Mouse (Mus musculus): Measurements from ENCODE around the gene Spock1. TPM values are rescaled to one million over a fixed set of nuclear protein-coding genes. Genes with fewer than 3 reads are reported as not detected.
"Not testable (repeated sequence)": the region's sequence is repeated elsewhere in the genome, so short reads cannot be mapped to it uniquely, and the experiment has no call there.

Gene Spock1
- total RNA-seq, 2 experiments from 2014 or later: 0.48 to 0.72 TPM

- DNase-seq: no peak
Measured at GRCm38 (mm10) chr13:57484426-57485168, 423.5 kb downstream of the Spock1 start.

GRCm38 (mm10) chr13:57476700-57477099 lies 431.4 kb downstream of the Spock1 start:
- no peak for DNase-seq

GRCm38 (mm10) chr13:57474068-57474467 lies 434.1 kb downstream of the Spock1 start:
- no peak for DNase-seq

GRCm38 (mm10) chr13:57470922-57471321 lies 437.2 kb downstream of the Spock1 start:
- not testable (repeated sequence) for DNase-seq

- no peak for DNase-seq
Measured at GRCm38 (mm10) chr13:57459978-57460377, 448.2 kb downstream of the Spock1 start.

- no peak for DNase-seq
Measured at GRCm38 (mm10) chr13:57450189-57450821, 457.8 kb downstream of the Spock1 start.

- no peak for DNase-seq
Measured at GRCm38 (mm10) chr13:57448906-57449305, 459.2 kb downstream of the Spock1 start.

GRCm38 (mm10) chr13:57444977-57445376 lies 463.2 kb downstream of the Spock1 start:
- no peak for DNase-seq

- no peak for DNase-seq
Measured at GRCm38 (mm10) chr13:57440111-57440510, 468.0 kb downstream of the Spock1 start.

GRCm38 (mm10) chr13:57435726-57436220 lies 472.4 kb downstream of the Spock1 start:
- DNase-seq: no peak

- DNase-seq: no peak
Measured at GRCm38 (mm10) chr13:57433848-57434247, 474.3 kb downstream of the Spock1 start.

- no peak for DNase-seq
Measured at GRCm38 (mm10) chr13:57431815-57432214, 476.3 kb downstream of the Spock1 start.

- no peak for DNase-seq
Measured at GRCm38 (mm10) chr13:57428840-57429239, 479.3 kb downstream of the Spock1 start.

GRCm38 (mm10) chr13:57418781-57419180 lies 489.4 kb downstream of the Spock1 start:
- DNase-seq: no peak

- DNase-seq: no peak
Measured at GRCm38 (mm10) chr13:57414716-57415115, 493.4 kb downstream of the Spock1 start.

- DNase-seq: no peak
Measured at GRCm38 (mm10) chr13:57407666-57408065, 500.5 kb downstream of the Spock1 start.

GRCm38 (mm10) chr13:57402386-57402785 lies 505.7 kb downstream of the Spock1 start:
- no peak for DNase-seq

- DNase-seq: no peak
Measured at GRCm38 (mm10) chr13:57372141-57372700, 535.9 kb downstream of the Spock1 start.

Other genes with a start within 250 kb of the Spock1 start
- under 1 TPM; 0.41 to 0.88 TPM for gene Klhl3, start 205.3 kb upstream of the Spock1 start, total RNA-seq (2021)
- 10 to 100 TPM; 34.6 to 38.6 TPM for gene Hnrnpa0, start 220.2 kb upstream of the Spock1 start, total RNA-seq (2021)
- gene Idnk, start 249.3 kb upstream of the Spock1 start, total RNA-seq (2021): 10 to 100 TPM in 1 of 2 experiments, 1 to 10 TPM in 1; 9.3 to 12.2 TPM

All from gastrocnemius, postnatal 25 days (tissue).